In the genomic region with DNA sequence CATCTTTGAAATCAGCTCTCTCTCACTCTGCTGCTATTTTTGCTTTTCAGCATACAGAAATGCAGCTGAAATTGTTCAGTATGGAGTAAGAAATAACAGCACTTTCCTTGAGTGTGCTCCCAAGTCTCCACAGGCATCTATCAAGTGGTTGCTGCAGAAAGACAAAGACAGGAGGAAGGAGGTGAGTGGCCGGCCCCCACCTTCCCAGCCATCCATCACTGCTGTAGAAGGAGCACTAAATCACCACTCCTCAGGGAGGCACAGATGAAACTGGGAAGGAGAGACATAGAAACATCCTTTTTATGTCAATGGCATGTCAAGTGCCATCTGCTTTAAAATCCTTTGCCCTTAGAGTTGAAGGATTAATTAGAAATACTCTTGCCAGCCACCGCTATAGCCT, we compare ENCODE assay signal across 12 mouse cellular contexts.
DNase-seq lines count a peak whose midpoint lies in the region; ATAC-seq and TF ChIP-seq lines count a peak whose summit lies in the region.
"Had no signal": no experiment of that assay in that cellular context is flagged by ENCODE, and none has a peak within 500 bp of the region (broad histone marks: within the 10 kb centered on the region; RNA-seq: fewer than 3 reads in every experiment).

No protein-coding gene starts in this region.

- intact Hi-C loops in heart, postnatal 36 days (cut with DNase I): no loop called here
- intact Hi-C loops in heart, postnatal 25 days (cut with DNase I): no loop called here

- no peak overlapping the region for H3K4me2 ChIP-seq in forebrain, embryonic 12.5 days
- H3K4me2 ChIP-seq in hindbrain, embryonic 13.5 days: no peak overlapping the region
- H3K4me2 ChIP-seq in midbrain, postnatal 0 days (ENCODE audit: low read depth, low read length, poor library complexity, severe bottlenecking): no peak overlapping the region
- H3K4me2 ChIP-seq: heart, embryonic 15.5 days had no signal

- DNase-seq in brain, embryonic 14.5 days (ENCODE audit: low read depth): peak; percentile 64
- DNase-seq in midbrain, postnatal 0 days (ENCODE audit: low spot score): peak; percentile 22
- DNase-seq in heart, postnatal 36 days: no peak
- no peak for DNase-seq in heart, postnatal 25 days (ENCODE audit: low spot score)
- DNase-seq in layer of hippocampus, postnatal 10 days (ENCODE audit: low spot score in 2 of 2): no peak
- DNase-seq: adrenal gland, adult 8-10 months; cerebellum, adult 8-10 months; lung, adult 2 months had no signal

- TF ChIP-seq CTCF in brain, embryonic 14.5 days (IDR thresholded peaks at IDR 0.05; ENCODE audit: borderline replicate concordance, extremely low read depth, insufficient read depth, insufficient read length): no peak
- no peak for TF ChIP-seq CTCF in midbrain, postnatal 0 days (IDR thresholded peaks at IDR 0.05)

- H3K9ac ChIP-seq in forebrain, embryonic 12.5 days: no peak overlapping the region
- no peak overlapping the region for H3K9ac ChIP-seq in hindbrain, embryonic 13.5 days
- H3K9ac ChIP-seq in midbrain, postnatal 0 days (replicated peaks; ENCODE audit: low read length, poor library complexity, severe bottlenecking): no peak overlapping the region
- H3K9ac ChIP-seq: heart, embryonic 15.5 days had no signal

- no peak overlapping the region for H3K4me3 ChIP-seq in forebrain, embryonic 12.5 days (replicated peaks)
- no peak overlapping the region for H3K4me3 ChIP-seq in hindbrain, embryonic 13.5 days
- no peak overlapping the region for H3K4me3 ChIP-seq in midbrain, postnatal 0 days (ENCODE audit: low read depth, low read length)
- H3K4me3 ChIP-seq: heart, embryonic 15.5 days had no signal

- H3K27ac ChIP-seq in forebrain, embryonic 12.5 days: no peak overlapping the region
- H3K27ac ChIP-seq in hindbrain, embryonic 13.5 days: no peak overlapping the region
- H3K27ac ChIP-seq in midbrain, postnatal 0 days (ENCODE audit: low read depth, low read length): peak overlapping the region; percentile 26; the same call in 1 of the 2 replicates
- H3K27ac ChIP-seq: heart, embryonic 15.5 days had no signal

- no peak for TF ChIP-seq POLR2A in brain, embryonic 14.5 days (IDR thresholded peaks at IDR 0.05; ENCODE audit: borderline replicate concordance, extremely low read depth, insufficient read depth, insufficient read length, poor library complexity, severe bottlenecking)

- H3K9me3 ChIP-seq in forebrain, embryonic 12.5 days: no peaks in the 10 kb centered on the region
- H3K9me3 ChIP-seq in hindbrain, embryonic 13.5 days: no peaks in the 10 kb centered on the region
- peaks cover 3% of the 10 kb centered on the region; the same call in 1 of the 2 replicates for H3K9me3 ChIP-seq in midbrain, postnatal 0 days (ENCODE audit: low read length)
- H3K9me3 ChIP-seq: G1E; heart, embryonic 15.5 days had no signal

- ATAC-seq in forebrain, embryonic 12.5 days (ENCODE audit: low FRiP score): peak; percentile 36; the same call in 1 of the 2 replicates
- ATAC-seq in hindbrain, embryonic 13.5 days (ENCODE audit: low FRiP score): peak; percentile 71; the same call in 1 of the 2 replicates
- no peak; the same call in 1 of the 2 replicates for ATAC-seq in midbrain, postnatal 0 days (ENCODE audit: low FRiP score)

- no peaks in the 10 kb centered on the region for H3K27me3 ChIP-seq in forebrain, embryonic 12.5 days
- no peaks in the 10 kb centered on the region for H3K27me3 ChIP-seq in hindbrain, embryonic 13.5 days
- H3K27me3 ChIP-seq in midbrain, postnatal 0 days (ENCODE audit: insufficient read depth, low read length): no peaks in the 10 kb centered on the region
- H3K27me3 ChIP-seq: heart, embryonic 15.5 days had no signal

- no peaks in the 10 kb centered on the region for H3K4me1 ChIP-seq in forebrain, embryonic 12.5 days
- H3K4me1 ChIP-seq in hindbrain, embryonic 13.5 days (replicated peaks): no peaks in the 10 kb centered on the region
- no peaks in the 10 kb centered on the region for H3K4me1 ChIP-seq in midbrain, postnatal 0 days (ENCODE audit: insufficient read depth, low read length)
- H3K4me1 ChIP-seq: heart, embryonic 15.5 days had no signal

- H3K36me3 ChIP-seq in forebrain, embryonic 12.5 days (replicated peaks): no peaks in the 10 kb centered on the region
- H3K36me3 ChIP-seq in hindbrain, embryonic 13.5 days: no peaks in the 10 kb centered on the region
- no peaks in the 10 kb centered on the region for H3K36me3 ChIP-seq in midbrain, postnatal 0 days (ENCODE audit: insufficient read depth, low read length)
- H3K36me3 ChIP-seq: G1E had no signal

- WGBS in forebrain, embryonic 12.5 days: 52% methylated on average over 2 of the region's 2 CpGs
- WGBS in hindbrain, embryonic 13.5 days: 28% methylated on average over 2 of the region's 2 CpGs
- 59% methylated on average over 2 of the region's 2 CpGs for WGBS in midbrain, postnatal 0 days

Comparison
In these comparisons a context has a peak if more than half of its experiments do, and no peak if none do; other contexts are left out.
1. DNase-seq: peak in brain, embryonic 14.5 days (single experiment) and midbrain, postnatal 0 days (single experiment); none in heart, postnatal 36 days (0 of 2), heart, postnatal 25 days (single experiment) and layer of hippocampus, postnatal 10 days (0 of 2).